Mouse (Mus musculus) fat pad, adult 2 months (tissue): ENCODE measurements at regions not wholly inside any gene's neighbourhood (a gene's known extent, or its start where the extent isn't known, plus 50 kb on each side); places are given as distances from the start of the nearest gene placed in this dataset.

Experiments used
- DNase-seq: peaks from one replicate; pipeline ENCODE4 v3.0.0-alpha.2; 2011; ENCODE audit warnings: low read depth, low spot score; ENCODE audit errors: extremely low read depth

DNA sequence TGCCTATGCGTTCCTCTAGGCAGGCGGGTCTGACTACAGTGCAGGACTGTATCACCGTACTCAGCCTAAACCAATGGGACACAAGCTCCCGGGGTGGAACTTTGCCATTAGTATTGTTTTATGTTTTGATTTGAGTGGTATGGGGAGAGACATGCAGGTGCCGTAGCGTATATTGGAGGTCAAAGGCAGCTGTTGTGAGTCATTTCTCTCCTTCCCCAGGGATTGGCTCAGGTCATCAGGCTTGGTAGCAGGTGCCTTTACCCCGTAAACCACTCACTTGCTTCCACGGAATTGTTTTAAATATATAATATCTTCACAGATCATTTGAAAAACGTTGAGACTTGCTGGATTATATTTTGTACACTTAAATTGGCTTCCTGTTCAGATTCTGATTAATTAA lies 58.1 kb upstream of the Dnajc19 start:
- no peak for DNase-seq

- DNase-seq = no peak
Measured at GRCm38 (mm10) chr3:34137984-34138383, 56.9 kb upstream of the Dnajc19 start.

DNA sequence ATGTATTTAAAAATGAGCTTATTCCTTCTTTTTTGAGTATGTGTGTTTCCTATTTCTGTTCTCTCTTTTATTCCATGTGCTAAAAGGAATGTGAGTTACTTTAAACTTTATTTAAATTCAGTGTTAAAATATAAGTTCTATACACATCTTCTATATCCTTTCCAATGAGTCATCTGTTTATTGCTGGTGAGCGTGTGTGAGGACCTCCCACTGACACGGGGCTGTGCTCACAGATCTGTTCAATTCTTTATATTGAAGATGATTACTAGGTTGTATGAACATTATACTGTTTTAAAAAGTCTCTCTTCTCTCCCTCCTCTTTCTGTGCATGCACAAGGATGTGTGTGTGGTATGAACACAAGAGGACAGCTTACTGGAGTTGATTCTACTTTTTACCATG lies 55.3 kb upstream of the Dnajc19 start:
- DNase-seq = no peak
